Mouse (Mus musculus) intestine, embryonic 14.5 days (tissue): Measurements from ENCODE around the gene Dst. TPM values are rescaled to one million over a fixed set of nuclear protein-coding genes. Genes with fewer than 3 reads are reported as not detected.

ENCODE experiments used
- ATAC-seq: fragments of 200-750 bp; cut with Nextera tagmentation; replicated peaks from 2 replicates; pipeline ENCODE4 v1.8.0; 2017; ENCODE audit warnings: low read depth, moderate number of reproducible peaks, moderate TSS enrichment, moderate library complexity; ENCODE audit not compliant: low FRiP score, low TSS enrichment
- DNase-seq: peaks from one replicate; pipeline ENCODE4 v3.0.0-alpha.2; 2018; ENCODE audit warnings: low spot score
- H3K27ac ChIP-seq: fragments of 300-500 bp; sonication (generic); 2 replicates; pipeline ENCODE4 v1.5.1; 2014; ENCODE audit warnings: low read depth, mild to moderate bottlenecking, control low read depth
- H3K27me3 ChIP-seq: fragments of 300-500 bp; sonication (generic); replicated peaks from 2 replicates; pipeline ENCODE4 v1.6.1; 2014; ENCODE audit warnings: low read length, control low read depth; ENCODE audit not compliant: control insufficient read depth, insufficient read depth
- H3K36me3 ChIP-seq: fragments of 300-500 bp; sonication (generic); 2 replicates; pipeline ENCODE4 v1.6.1; 2014; ENCODE audit warnings: low read length, control low read depth; ENCODE audit not compliant: control insufficient read depth, insufficient read depth
- H3K4me1 ChIP-seq: fragments of 300-500 bp; sonication (generic); replicated peaks from 2 replicates; pipeline ENCODE4 v1.6.1; 2014; ENCODE audit warnings: low read length, control low read depth, mixed read lengths; ENCODE audit not compliant: control insufficient read depth, insufficient read depth
- H3K4me2 ChIP-seq: fragments of 300-500 bp; sonication (generic); 2 replicates; pipeline ENCODE4 v1.6.1; 2014; ENCODE audit warnings: low read length
- H3K4me3 ChIP-seq: fragments of 300-500 bp; sonication (generic); 2 replicates; pipeline ENCODE4 v1.5.1; 2014; ENCODE audit warnings: low read depth, low read length, control low read depth, mixed read lengths
- H3K9ac ChIP-seq: fragments of 300-500 bp; sonication (generic); 2 replicates; pipeline ENCODE4 v1.6.1; 2014; ENCODE audit warnings: mild to moderate bottlenecking, low read length
- H3K9me3 ChIP-seq: fragments of 300-500 bp; sonication (generic); 2 replicates; pipeline ENCODE4 v1.6.1; 2016; ENCODE audit warnings: low read length, control low read depth; ENCODE audit not compliant: control insufficient read depth
- WGBS: fragments of 180-500 bp; shearing (Covaris S2); extraction: QIAGEN DNeasy Blood & Tissue Kit; methylation state at CpG from one replicate; pipeline ENCODE4 v1.1.7; 2014; 5-methylcytosine and 5-hydroxymethylcytosine counted together
- polyA plus RNA-seq: library from polyadenylated mRNA; unstranded; fragments of >200 nt; fragmentation: Nextera tagmentation; extraction: Ambion mirVana; gene quantifications from 2 replicates; pipeline ENCODE4 v1.2.1, GENCODE M21; 2014

The Dst gene
- polyA plus RNA-seq, 1 experiment from 2014 or later, result 27.7 TPM

GRCm38 (mm10) chr1:33995386-33995785 is 87.4 kb downstream of the Dst start:
- no peak overlapping the region for H3K4me3 ChIP-seq
- 84% methylated on average over 6 of the region's 6 CpGs for WGBS

GRCm38 (mm10) chr1:33996105-33996887 is 88.3 kb downstream of the Dst start:
- no peak overlapping the region for H3K9ac ChIP-seq
- H3K4me2 ChIP-seq, result no peak overlapping the region
- H3K4me1 ChIP-seq, result no peaks in the 10 kb centered on the region
- H3K27me3 ChIP-seq, result no peaks in the 10 kb centered on the region
- H3K9me3 ChIP-seq, result no peaks in the 10 kb centered on the region
- ATAC-seq (no peak), DNase-seq (no peak)
- H3K4me3 ChIP-seq, result no peak overlapping the region
- no peaks in the 10 kb centered on the region for H3K36me3 ChIP-seq
- 83% methylated on average over 5 of the region's 5 CpGs for WGBS
- H3K27ac ChIP-seq, result no peak overlapping the region

More at GRCm38 (mm10) chr1:33995386-33995785, 87.4 kb downstream of the Dst start:
- Histone ChIP-seq H3K4me2 (no peak overlapping the region), H3K27me3 (no peaks in the 10 kb centered on the region), H3K9me3 (no peaks in the 10 kb centered on the region), H3K27ac (no peak overlapping the region), H3K36me3 (no peaks in the 10 kb centered on the region), H3K9ac (no peak overlapping the region), H3K4me1 (no peaks in the 10 kb centered on the region)
- no peak for DNase-seq
- ATAC-seq, result no peak

- Histone ChIP-seq H3K9ac (no peak overlapping the region), H3K36me3 (no peaks in the 10 kb centered on the region), H3K4me2 (no peak overlapping the region), H3K4me3 (no peak overlapping the region), H3K4me1 (peaks cover 5% of the 10 kb centered on the region; the same call in 1 of the 2 replicates), H3K27ac (no peak overlapping the region), H3K9me3 (no peaks in the 10 kb centered on the region), H3K27me3 (no peaks in the 10 kb centered on the region)
- 86% methylated on average over 4 of the region's 4 CpGs for WGBS
- ATAC-seq (no peak), DNase-seq (no peak)
Measured at GRCm38 (mm10) chr1:34002321-34002720, 94.3 kb downstream of the Dst start.

GRCm38 (mm10) chr1:34002970-34003369 is 94.9 kb downstream of the Dst start:
- H3K4me2 ChIP-seq, result no peak overlapping the region

GRCm38 (mm10) chr1:34005238-34005725 is 97.3 kb downstream of the Dst start:
- H3K27ac ChIP-seq, result peak overlapping the region; percentile 10; the same call in 1 of the 2 replicates
- H3K36me3 ChIP-seq, result no peaks in the 10 kb centered on the region
- H3K4me2 ChIP-seq, result peak overlapping the region; percentile 87
- no peak for ATAC-seq
- DNase-seq, result no peak
- peaks cover 5% of the 10 kb centered on the region; the same call in 1 of the 2 replicates for H3K4me1 ChIP-seq
- 0 out of 2 replicates have a peak, but pooled peaks cover 4% of the 10 kb centered on the region for H3K27me3 ChIP-seq
- WGBS, result 6% methylated on average over 10 of the region's 10 CpGs
- H3K4me3 ChIP-seq, result peak overlapping the region; percentile 41
- H3K9me3 ChIP-seq, result no peaks in the 10 kb centered on the region
- H3K9ac ChIP-seq, result no peak overlapping the region; the same call in 1 of the 2 replicates

More at GRCm38 (mm10) chr1:34002970-34003369, 94.9 kb downstream of the Dst start:
- Histone ChIP-seq H3K27me3 (no peaks in the 10 kb centered on the region), H3K4me1 (peaks cover 5% of the 10 kb centered on the region; the same call in 1 of the 2 replicates), H3K9ac (no peak overlapping the region), H3K36me3 (no peaks in the 10 kb centered on the region), H3K9me3 (no peaks in the 10 kb centered on the region), H3K27ac (no peak overlapping the region), H3K4me3 (no peak overlapping the region)
- DNase-seq (no peak), ATAC-seq (no peak)
- WGBS, result 25% methylated on average over 9 of the region's 9 CpGs

GRCm38 (mm10) chr1:34005726-34006638 is 98.0 kb downstream of the Dst start:
- Histone ChIP-seq H3K36me3 (no peaks in the 10 kb centered on the region), H3K27me3 (0 out of 2 replicates have a peak, but pooled peaks cover 5% of the 10 kb centered on the region), H3K9me3 (no peaks in the 10 kb centered on the region), H3K27ac (peak overlapping the region; percentile 10; the same call in 1 of the 2 replicates), H3K4me2 (peak overlapping the region; percentile 87), H3K4me3 (peak overlapping the region; percentile 41), H3K4me1 (peaks cover 5% of the 10 kb centered on the region; the same call in 1 of the 2 replicates), H3K9ac (peak overlapping the region; percentile 34)
- DNase-seq (peak; percentile 69), ATAC-seq (0 out of 2 replicates have a peak, but pooled peaks have one; percentile 44)
- under 1% methylated on average over 29 of the region's 29 CpGs for WGBS

GRCm38 (mm10) chr1:34006828-34007361 is 98.9 kb downstream of the Dst start:
- ATAC-seq (no peak), DNase-seq (no peak)
- H3K4me2 ChIP-seq, result peak overlapping the region; percentile 87
- WGBS, result 62% methylated on average over 5 of the region's 5 CpGs
- H3K27me3 ChIP-seq, result 0 out of 2 replicates have a peak, but pooled peaks cover 5% of the 10 kb centered on the region
- peak overlapping the region; percentile 41; the same call in 1 of the 2 replicates for H3K4me3 ChIP-seq
- peaks cover 7% of the 10 kb centered on the region; the same call in 1 of the 2 replicates for H3K4me1 ChIP-seq
- no peaks in the 10 kb centered on the region for H3K36me3 ChIP-seq
- no peak overlapping the region for H3K9ac ChIP-seq
- H3K27ac ChIP-seq, result no peak overlapping the region
- no peaks in the 10 kb centered on the region for H3K9me3 ChIP-seq

- WGBS, result 66% methylated on average over 4 of the region's 4 CpGs
- H3K36me3 ChIP-seq, result no peaks in the 10 kb centered on the region
- peak overlapping the region; percentile 87 for H3K4me2 ChIP-seq
- peaks cover 8% of the 10 kb centered on the region; the same call in 1 of the 2 replicates for H3K4me1 ChIP-seq
- no peak overlapping the region for H3K9ac ChIP-seq
- ATAC-seq, result no peak
- H3K4me3 ChIP-seq, result no peak overlapping the region
- DNase-seq, result no peak
- H3K27me3 ChIP-seq, result 0 out of 2 replicates have a peak, but pooled peaks cover 5% of the 10 kb centered on the region
- H3K9me3 ChIP-seq, result no peaks in the 10 kb centered on the region
- H3K27ac ChIP-seq, result no peak overlapping the region
Measured at GRCm38 (mm10) chr1:34007379-34007778, 99.4 kb downstream of the Dst start.
